Mouse (Mus musculus): Measurements from ENCODE around the gene Mettl22. TPM values are rescaled to one million over a fixed set of nuclear protein-coding genes. Genes with fewer than 3 reads are reported as not detected.

Mettl22 gene
- polyA plus RNA-seq (2012; rRNA removed), result 7.9 and 8.2 TPM in 2 replicates

DNA sequence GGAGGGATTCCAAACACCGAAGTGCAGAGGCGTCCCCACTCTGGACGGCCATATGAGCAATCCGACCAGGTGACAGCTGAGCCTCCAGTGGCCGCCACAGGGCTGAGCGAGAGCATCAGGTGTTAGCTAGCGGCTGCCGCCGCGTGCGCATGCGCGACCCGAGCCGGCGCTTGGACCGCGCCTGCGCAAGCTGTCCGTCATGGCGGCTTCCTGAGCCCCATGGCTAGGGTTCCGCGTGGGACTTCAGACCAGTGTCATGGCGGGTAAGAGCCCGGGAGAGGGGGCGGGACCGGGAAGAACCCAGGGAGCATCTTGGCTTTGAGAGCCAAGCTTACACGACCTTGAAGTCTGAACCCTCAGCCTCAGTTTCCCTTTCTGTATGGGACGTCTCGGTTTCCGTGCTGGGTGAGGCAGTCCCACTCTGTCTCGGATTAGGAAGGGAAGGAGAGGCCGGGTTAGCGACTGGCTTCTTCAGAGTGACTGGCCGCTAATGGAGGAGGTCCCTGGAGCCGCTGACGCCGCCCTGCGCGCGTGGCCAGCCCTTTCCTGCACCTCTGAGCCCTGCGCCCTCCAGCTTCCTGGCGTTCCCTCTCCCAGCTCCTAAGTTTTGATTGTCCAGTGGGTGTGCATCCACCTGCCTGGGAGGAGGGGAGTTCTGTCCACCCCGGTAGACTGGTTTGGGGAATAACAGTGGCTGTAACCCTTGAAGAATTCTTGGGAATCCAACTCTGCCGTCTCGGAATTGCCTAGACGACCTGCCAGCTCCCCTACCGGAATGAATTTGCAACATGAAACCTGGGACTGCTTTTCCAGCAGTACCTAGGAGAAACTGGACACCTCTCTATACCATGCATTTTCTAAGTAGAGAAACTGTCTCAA is at the start of gene Mettl22:
TSS of gene Mettl22 (plus strand) at position 186 of the 879 bp plus-strand sequence.

DNA sequence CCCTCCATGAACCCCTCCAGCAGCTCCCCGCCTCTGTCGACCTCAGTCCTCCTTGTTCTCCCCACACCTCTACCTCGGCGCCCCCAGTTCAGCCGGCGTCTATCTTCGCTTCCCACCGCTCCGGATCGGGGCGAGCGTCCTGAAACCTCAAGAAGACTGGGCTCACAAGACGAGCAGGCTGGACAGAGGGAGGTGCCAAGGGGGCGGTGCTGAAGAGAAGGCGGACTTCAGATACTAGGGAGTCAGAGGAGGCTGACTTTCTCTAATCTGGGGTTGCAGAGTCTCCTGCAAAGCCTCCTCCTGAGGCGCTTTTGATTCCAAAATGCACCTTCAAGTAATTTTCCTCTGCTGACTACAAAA is 45.6 kb upstream of the Mettl22 start, which contains the start of gene Tmem114:
TSS of gene Tmem114 (minus strand) at position 166 of the 360 bp plus-strand sequence.

DNA sequence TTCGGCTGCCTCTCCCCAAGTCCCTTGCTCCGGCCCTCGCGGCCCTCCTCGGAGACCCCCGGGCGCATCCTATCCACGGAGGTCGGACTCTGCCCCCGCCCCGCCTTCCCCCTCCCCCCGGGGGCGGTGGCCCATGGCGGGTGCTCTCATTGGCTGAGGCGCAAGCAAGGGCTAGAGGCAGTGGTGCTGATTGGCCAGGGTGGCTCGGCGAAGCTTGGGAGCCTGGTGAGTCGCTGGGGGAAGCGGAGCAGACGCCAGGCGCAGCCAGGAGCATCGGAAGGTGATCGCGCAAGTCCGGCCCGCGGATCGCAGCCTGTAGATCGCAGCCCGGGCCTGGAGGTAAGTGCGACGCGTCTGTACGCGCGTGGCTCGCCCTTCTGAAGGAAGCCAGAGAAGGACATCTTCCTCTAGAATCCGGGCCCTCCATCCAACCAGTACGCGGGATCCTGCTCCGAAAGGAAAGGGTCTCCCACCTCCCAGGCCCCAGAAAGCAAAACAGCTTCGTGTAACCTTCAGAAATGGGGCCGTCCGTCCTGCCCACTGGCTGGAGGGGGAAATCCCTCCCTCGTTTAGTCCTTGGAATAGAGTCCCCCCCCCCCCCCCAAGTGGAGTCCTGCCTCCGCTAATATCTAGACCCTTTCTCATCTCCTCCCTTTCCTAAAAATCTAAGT is 42.8 kb downstream of the Mettl22 start, which contains the start of gene Abat:
TSS of gene Abat (plus strand) at position 194 of the 671 bp plus-strand sequence.

Other genes with a start within 250 kb of the Mettl22 start
- not detected in 2 replicates for gene Tmem114, start 45.7 kb upstream of the Mettl22 start, polyA plus RNA-seq (2012; rRNA removed)
- 11.9 and 13.3 TPM in 2 replicates for gene Abat, start 42.6 kb downstream of the Mettl22 start, polyA plus RNA-seq (2012; rRNA removed)
- 20.4 and 25.1 TPM in 2 replicates for gene Pmm2, start 166.9 kb downstream of the Mettl22 start, polyA plus RNA-seq (2012; rRNA removed)
- 6.8 and 8.4 TPM in 2 replicates for gene Tmem186, start 166.9 kb downstream of the Mettl22 start, polyA plus RNA-seq (2012; rRNA removed)
- 32.7 and 39.8 TPM in 2 replicates for gene Carhsp1, start 201.4 kb downstream of the Mettl22 start, polyA plus RNA-seq (2012; rRNA removed)
- gene Gm5767, start 210.0 kb downstream of the Mettl22 start, polyA plus RNA-seq (2012; rRNA removed), result 0.08 TPM in 1 of 2 replicates, not detected in the other

All from liver, embryonic 14 days (tissue).